Mouse (Mus musculus): ENCODE data around the gene Tmtc1. TPM values are rescaled to one million over a fixed set of nuclear protein-coding genes. Genes with fewer than 3 reads are reported as not detected.

Tmtc1 gene
- polyA plus RNA-seq, 1 experiment from 2014 or later: 3.8 TPM

GRCm38 (mm10) chr6:148246544-148246943, 197.6 kb downstream of the Tmtc1 start:
- Histone ChIP-seq H3K4me1 (ENCODE audit: control insufficient read depth in 2 of 2, insufficient read depth in 2 of 2, low read length in 2 of 2) (no peaks in the 10 kb centered on the region), H3K9me3 (ENCODE audit: control insufficient read depth, low read length) (no peaks in the 10 kb centered on the region), H3K27me3 (ENCODE audit: control insufficient read depth, insufficient read depth, low read length) (no peaks in the 10 kb centered on the region), H3K4me2 (ENCODE audit: low read length) (no peak overlapping the region), H3K9ac (ENCODE audit: low read length) (no peak overlapping the region), H3K27ac (replicated peaks in 1 of 2; ENCODE audit: control insufficient read depth in 1 of 2, insufficient read depth in 1 of 2, low read depth in 2 of 2, low read length in 2 of 2) (no peak overlapping the region), H3K36me3 (ENCODE audit: control insufficient read depth, insufficient read depth, low read length) (peaks cover 26% of the 10 kb centered on the region), H3K4me3 (ENCODE audit: control insufficient read depth in 1 of 2, insufficient read depth in 1 of 2, low read depth in 1 of 2, low read length in 2 of 2) (no peak overlapping the region)
- WGBS: 66% methylated on average over 7 of the region's 7 CpGs
- 0 out of 2 replicates have a peak, but pooled peaks have one; percentile 17 for ATAC-seq (ENCODE audit: insufficient number of reproducible peaks, insufficient read depth, low FRiP score, low read depth)

- 72% methylated on average over 1 of the region's 1 CpGs for WGBS
- Histone ChIP-seq H3K9me3 (ENCODE audit: control insufficient read depth, low read length) (no peaks in the 10 kb centered on the region), H3K4me2 (ENCODE audit: low read length) (no peak overlapping the region), H3K27me3 (ENCODE audit: control insufficient read depth, insufficient read depth, low read length) (no peaks in the 10 kb centered on the region), H3K4me1 (ENCODE audit: control insufficient read depth in 2 of 2, insufficient read depth in 2 of 2, low read length in 2 of 2) (no peaks in the 10 kb centered on the region), H3K36me3 (ENCODE audit: control insufficient read depth, insufficient read depth, low read length) (peaks cover 26% of the 10 kb centered on the region), H3K9ac (ENCODE audit: low read length) (no peak overlapping the region), H3K27ac (replicated peaks in 1 of 2; ENCODE audit: control insufficient read depth in 1 of 2, insufficient read depth in 1 of 2, low read depth in 2 of 2, low read length in 2 of 2) (no peak overlapping the region), H3K4me3 (ENCODE audit: control insufficient read depth in 1 of 2, insufficient read depth in 1 of 2, low read depth in 1 of 2, low read length in 2 of 2) (no peak overlapping the region)
- no peak for ATAC-seq (ENCODE audit: insufficient number of reproducible peaks, insufficient read depth, low FRiP score, low read depth)
Measured at GRCm38 (mm10) chr6:148244836-148245235, 199.4 kb downstream of the Tmtc1 start.

GRCm38 (mm10) chr6:148242304-148242703, 201.9 kb downstream of the Tmtc1 start:
- no peak overlapping the region for H3K9ac ChIP-seq (ENCODE audit: low read length)
- H3K4me2 ChIP-seq (ENCODE audit: low read length): no peak overlapping the region
- 0 out of 4 replicates have a peak, but pooled peaks cover 0 to 2% of the 10 kb centered on the region in 2 experiments for H3K4me1 ChIP-seq (ENCODE audit: control insufficient read depth in 2 of 2, insufficient read depth in 2 of 2, low read length in 2 of 2)
- H3K36me3 ChIP-seq (ENCODE audit: control insufficient read depth, insufficient read depth, low read length): peaks cover 25% of the 10 kb centered on the region
- H3K27me3 ChIP-seq (ENCODE audit: control insufficient read depth, insufficient read depth, low read length): no peaks in the 10 kb centered on the region
- H3K9me3 ChIP-seq (ENCODE audit: control insufficient read depth, low read length): no peaks in the 10 kb centered on the region
- 62% methylated on average over 3 of the region's 3 CpGs for WGBS
- ATAC-seq (ENCODE audit: insufficient number of reproducible peaks, insufficient read depth, low FRiP score, low read depth): no peak
- H3K4me3 ChIP-seq (ENCODE audit: control insufficient read depth in 1 of 2, insufficient read depth in 1 of 2, low read depth in 1 of 2, low read length in 2 of 2): no peak overlapping the region
- H3K27ac ChIP-seq (replicated peaks in 1 of 2; ENCODE audit: control insufficient read depth in 1 of 2, insufficient read depth in 1 of 2, low read depth in 2 of 2, low read length in 2 of 2): no peak overlapping the region

GRCm38 (mm10) chr6:148241685-148242084, 202.5 kb downstream of the Tmtc1 start:
- Histone ChIP-seq H3K4me1 (ENCODE audit: control insufficient read depth in 2 of 2, insufficient read depth in 2 of 2, low read length in 2 of 2) (0 out of 4 replicates have a peak, but pooled peaks cover 0 to 2% of the 10 kb centered on the region in 2 experiments), H3K4me3 (ENCODE audit: control insufficient read depth in 1 of 2, insufficient read depth in 1 of 2, low read depth in 1 of 2, low read length in 2 of 2) (no peak overlapping the region), H3K4me2 (ENCODE audit: low read length) (no peak overlapping the region), H3K36me3 (ENCODE audit: control insufficient read depth, insufficient read depth, low read length) (peaks cover 21% of the 10 kb centered on the region), H3K27ac (replicated peaks in 1 of 2; ENCODE audit: control insufficient read depth in 1 of 2, insufficient read depth in 1 of 2, low read depth in 2 of 2, low read length in 2 of 2) (no peak overlapping the region), H3K27me3 (ENCODE audit: control insufficient read depth, insufficient read depth, low read length) (no peaks in the 10 kb centered on the region), H3K9me3 (ENCODE audit: control insufficient read depth, low read length) (no peaks in the 10 kb centered on the region), H3K9ac (ENCODE audit: low read length) (no peak overlapping the region)
- no peak for ATAC-seq (ENCODE audit: insufficient number of reproducible peaks, insufficient read depth, low FRiP score, low read depth)
- 57% methylated on average over 5 of the region's 5 CpGs for WGBS

- Histone ChIP-seq H3K4me3 (ENCODE audit: control insufficient read depth in 1 of 2, insufficient read depth in 1 of 2, low read depth in 1 of 2, low read length in 2 of 2) (no peak overlapping the region), H3K36me3 (ENCODE audit: control insufficient read depth, insufficient read depth, low read length) (peaks cover 6% of the 10 kb centered on the region; the same call in 1 of the 2 replicates), H3K4me1 (ENCODE audit: control insufficient read depth in 2 of 2, insufficient read depth in 2 of 2, low read length in 2 of 2) (0 out of 4 replicates have a peak, but pooled peaks cover 0 to 2% of the 10 kb centered on the region in 2 experiments), H3K9me3 (ENCODE audit: control insufficient read depth, low read length) (no peaks in the 10 kb centered on the region), H3K9ac (ENCODE audit: low read length) (no peak overlapping the region), H3K4me2 (ENCODE audit: low read length) (no peak overlapping the region), H3K27me3 (ENCODE audit: control insufficient read depth, insufficient read depth, low read length) (no peaks in the 10 kb centered on the region), H3K27ac (replicated peaks in 1 of 2; ENCODE audit: control insufficient read depth in 1 of 2, insufficient read depth in 1 of 2, low read depth in 2 of 2, low read length in 2 of 2) (no peak overlapping the region)
- no peak for ATAC-seq (ENCODE audit: insufficient number of reproducible peaks, insufficient read depth, low FRiP score, low read depth)
- WGBS: 84% methylated on average over 1 of the region's 1 CpGs
Measured at GRCm38 (mm10) chr6:148239311-148239710, 204.9 kb downstream of the Tmtc1 start.

GRCm38 (mm10) chr6:148237453-148237852, 206.7 kb downstream of the Tmtc1 start:
- no peaks in the 10 kb centered on the region for H3K9me3 ChIP-seq (ENCODE audit: control insufficient read depth, low read length)
- WGBS: 26% methylated on average over 5 of the region's 5 CpGs
- H3K36me3 ChIP-seq (ENCODE audit: control insufficient read depth, insufficient read depth, low read length): no peaks in the 10 kb centered on the region
- no peak overlapping the region for H3K9ac ChIP-seq (ENCODE audit: low read length)
- ATAC-seq (ENCODE audit: insufficient number of reproducible peaks, insufficient read depth, low FRiP score, low read depth): no peak
- no peaks in the 10 kb centered on the region for H3K27me3 ChIP-seq (ENCODE audit: control insufficient read depth, insufficient read depth, low read length)
- H3K4me1 ChIP-seq (ENCODE audit: control insufficient read depth in 2 of 2, insufficient read depth in 2 of 2, low read length in 2 of 2): 0 out of 4 replicates have a peak, but pooled peaks cover 0 to 2% of the 10 kb centered on the region in 2 experiments
- no peak overlapping the region for H3K4me2 ChIP-seq (ENCODE audit: low read length)
- H3K4me3 ChIP-seq (ENCODE audit: control insufficient read depth in 1 of 2, insufficient read depth in 1 of 2, low read depth in 1 of 2, low read length in 2 of 2): no peak overlapping the region
- H3K27ac ChIP-seq (replicated peaks in 1 of 2; ENCODE audit: control insufficient read depth in 1 of 2, insufficient read depth in 1 of 2, low read depth in 2 of 2, low read length in 2 of 2): no peak overlapping the region

GRCm38 (mm10) chr6:148234105-148234828, 209.9 kb downstream of the Tmtc1 start:
- Histone ChIP-seq H3K9me3 (ENCODE audit: control insufficient read depth, low read length) (no peaks in the 10 kb centered on the region), H3K27ac (replicated peaks in 1 of 2; ENCODE audit: control insufficient read depth in 1 of 2, insufficient read depth in 1 of 2, low read depth in 2 of 2, low read length in 2 of 2) (no peak overlapping the region), H3K9ac (ENCODE audit: low read length) (no peak overlapping the region), H3K36me3 (ENCODE audit: control insufficient read depth, insufficient read depth, low read length) (no peaks in the 10 kb centered on the region), H3K27me3 (ENCODE audit: control insufficient read depth, insufficient read depth, low read length) (no peaks in the 10 kb centered on the region), H3K4me3 (ENCODE audit: control insufficient read depth in 1 of 2, insufficient read depth in 1 of 2, low read depth in 1 of 2, low read length in 2 of 2) (no peak overlapping the region), H3K4me1 (ENCODE audit: control insufficient read depth in 2 of 2, insufficient read depth in 2 of 2, low read length in 2 of 2) (0 out of 4 replicates have a peak, but pooled peaks cover 0 to 2% of the 10 kb centered on the region in 2 experiments), H3K4me2 (ENCODE audit: low read length) (no peak overlapping the region)
- ATAC-seq (ENCODE audit: insufficient number of reproducible peaks, insufficient read depth, low FRiP score, low read depth): no peak
- 74% methylated on average over 3 of the region's 3 CpGs for WGBS
